Mouse (Mus musculus): ENCODE measurements around the gene Ceacam2. TPM values are rescaled to one million over a fixed set of nuclear protein-coding genes. Genes with fewer than 3 reads are reported as not detected.
"Not testable (repeated sequence)": the region's sequence is repeated elsewhere in the genome, so short reads cannot be mapped to it uniquely, and the experiment has no call there.

Ceacam2 gene
- polyA plus RNA-seq, 1 experiment from 2014 or later: 0.10 TPM

DNA sequence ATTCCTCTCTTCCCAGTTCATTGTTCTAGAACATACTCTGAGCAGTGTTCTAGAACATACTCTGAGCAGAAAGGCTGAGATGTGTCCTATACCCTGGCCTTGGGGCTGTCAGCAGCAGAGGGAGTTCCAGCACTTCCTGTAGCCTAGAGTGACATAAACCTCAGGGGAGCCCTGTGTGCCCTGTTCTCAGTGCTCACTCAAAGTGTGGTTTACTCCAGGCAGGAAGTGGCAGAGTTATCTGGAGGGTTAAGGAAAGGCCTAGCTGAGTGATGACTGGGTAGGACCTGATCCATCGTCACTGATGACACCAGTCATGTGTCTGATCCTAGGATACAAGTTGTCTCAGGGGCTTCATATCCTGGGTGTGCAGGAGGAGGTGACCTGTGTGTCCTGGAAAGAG is 297 bp upstream of the Ceacam2 start:
- not testable (repeated sequence) for H3K4me1 ChIP-seq; H3K36me3 ChIP-seq; H3K27ac ChIP-seq (replicated peaks); H3K9ac ChIP-seq (replicated peaks); H3K4me3 ChIP-seq; H3K27me3 ChIP-seq; H3K4me2 ChIP-seq (replicated peaks); ATAC-seq (replicated peaks); H3K9me3 ChIP-seq
- WGBS: 100% methylated on average over 1 of the region's 1 CpGs

GRCm38 (mm10) chr7:25530837-25531236 is 8.8 kb downstream of the Ceacam2 start:
- Histone ChIP-seq H3K27me3 (no peaks in the 10 kb centered on the region), H3K9ac (replicated peaks) (no peak overlapping the region), H3K9me3 (no peaks in the 10 kb centered on the region), H3K4me3 (no peak overlapping the region), H3K4me1 (no peaks in the 10 kb centered on the region), H3K36me3 (no peaks in the 10 kb centered on the region), H3K27ac (replicated peaks) (no peak overlapping the region), H3K4me2 (replicated peaks) (no peak overlapping the region)
- WGBS: 76% methylated on average over 2 of the region's 2 CpGs
- no peak for ATAC-seq (replicated peaks)

- H3K27me3 ChIP-seq; H3K4me3 ChIP-seq; H3K36me3 ChIP-seq; H3K9me3 ChIP-seq; H3K9ac ChIP-seq (replicated peaks); H3K4me1 ChIP-seq; H3K4me2 ChIP-seq (replicated peaks): not testable (repeated sequence)
- H3K27ac ChIP-seq (replicated peaks): peak overlapping the region; percentile 31; the same call in 1 of the 2 replicates
- WGBS: 29% methylated on average over 3 of the region's 5 CpGs
- ATAC-seq (replicated peaks): peak; percentile 90
Measured at GRCm38 (mm10) chr7:25516070-25516777, 23.4 kb downstream of the Ceacam2 start.

- H3K4me2 ChIP-seq (replicated peaks); H3K4me1 ChIP-seq; H3K36me3 ChIP-seq; H3K9ac ChIP-seq (replicated peaks); H3K27me3 ChIP-seq; H3K9me3 ChIP-seq; H3K4me3 ChIP-seq: not testable (repeated sequence)
- 24% methylated on average over 1 of the region's 1 CpGs for WGBS
- H3K27ac ChIP-seq (replicated peaks): peak overlapping the region; percentile 31; the same call in 1 of the 2 replicates
- peak; percentile 95 for ATAC-seq (replicated peaks)
Measured at GRCm38 (mm10) chr7:25515667-25516066, 24.0 kb downstream of the Ceacam2 start.

DNA sequence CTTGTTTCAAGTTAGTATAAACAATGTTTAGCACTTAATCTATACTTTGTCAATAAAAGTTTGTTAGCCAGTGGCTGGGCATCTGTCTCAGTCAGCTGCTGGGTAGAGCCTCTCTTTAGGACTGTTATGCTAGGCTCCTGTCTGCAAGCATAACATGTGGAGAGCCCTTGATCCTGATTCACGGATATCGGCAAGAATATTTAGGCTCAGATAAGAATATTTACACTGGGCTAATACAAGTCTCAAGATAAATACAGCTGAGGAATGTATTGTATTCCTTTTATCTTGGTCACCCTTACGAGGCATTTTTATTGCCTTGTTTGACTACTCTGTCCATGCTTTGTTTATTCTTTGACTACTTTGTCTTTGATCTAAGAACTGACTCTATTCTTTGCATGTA is 29.7 kb downstream of the Ceacam2 start:
- Histone ChIP-seq H3K9me3 (no peaks in the 10 kb centered on the region), H3K36me3 (no peaks in the 10 kb centered on the region), H3K4me3 (no peak overlapping the region), H3K4me1 (no peaks in the 10 kb centered on the region), H3K9ac (replicated peaks) (no peak overlapping the region), H3K27ac (replicated peaks) (no peak overlapping the region), H3K27me3 (no peaks in the 10 kb centered on the region), H3K4me2 (replicated peaks) (no peak overlapping the region)
- WGBS: 74% methylated on average over 3 of the region's 3 CpGs
- ATAC-seq (replicated peaks): no peak

DNA sequence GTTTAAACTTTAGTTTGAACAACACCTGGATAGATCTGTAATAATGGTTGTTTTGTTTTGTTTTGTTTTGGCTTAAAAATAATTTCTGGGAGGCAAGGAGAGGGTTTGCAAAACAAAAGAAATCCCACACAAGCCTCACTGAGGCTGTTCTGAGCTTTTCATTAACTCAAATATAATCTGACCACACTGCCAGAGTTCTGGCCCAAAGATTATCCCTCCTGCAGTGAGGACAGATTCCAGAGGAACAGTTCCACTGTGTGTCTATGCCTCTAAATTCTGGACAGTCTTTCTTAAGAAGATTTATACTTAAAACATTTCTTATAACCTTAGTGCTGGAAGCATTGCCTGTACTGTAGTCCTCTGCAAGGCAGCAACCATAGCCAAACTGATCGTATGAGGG is 45.0 kb downstream of the Ceacam2 start:
- Histone ChIP-seq H3K4me3 (no peak overlapping the region), H3K9ac (replicated peaks) (no peak overlapping the region), H3K4me2 (replicated peaks) (no peak overlapping the region), H3K27me3 (no peaks in the 10 kb centered on the region), H3K9me3 (no peaks in the 10 kb centered on the region), H3K27ac (replicated peaks) (no peak overlapping the region), H3K36me3 (no peaks in the 10 kb centered on the region), H3K4me1 (no peaks in the 10 kb centered on the region)
- ATAC-seq (replicated peaks): no peak
- WGBS: 88% methylated on average over 1 of the region's 1 CpGs

DNA sequence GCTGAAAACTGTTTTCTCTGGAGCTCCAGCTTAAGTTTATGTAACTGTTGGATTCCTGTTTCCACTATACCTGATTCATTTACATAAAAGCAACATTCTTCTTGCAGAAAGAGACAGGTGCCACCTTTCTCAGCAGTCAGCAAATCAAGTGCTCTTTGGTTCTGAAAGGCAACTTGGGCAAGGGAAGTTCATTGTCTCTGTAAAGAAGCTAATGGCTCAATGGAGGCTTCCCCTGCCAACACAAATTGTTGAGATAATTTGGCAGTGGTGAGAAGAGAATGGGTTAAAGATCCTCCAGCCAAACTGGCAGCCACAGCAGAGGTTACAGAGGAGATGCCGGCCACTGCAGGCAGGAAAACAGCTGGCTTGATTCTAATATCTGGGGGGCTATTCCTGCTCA is 49.0 kb downstream of the Ceacam2 start:
- not testable (repeated sequence) for H3K9ac ChIP-seq (replicated peaks); H3K27ac ChIP-seq (replicated peaks); H3K4me3 ChIP-seq; H3K9me3 ChIP-seq; H3K4me2 ChIP-seq (replicated peaks); H3K36me3 ChIP-seq; H3K4me1 ChIP-seq; ATAC-seq (replicated peaks); H3K27me3 ChIP-seq
- WGBS: no CpG with 5 or more reads among the region's 1 CpGs

- not testable (repeated sequence) for H3K4me3 ChIP-seq; H3K36me3 ChIP-seq; H3K4me1 ChIP-seq; H3K27me3 ChIP-seq; ATAC-seq (replicated peaks); H3K27ac ChIP-seq (replicated peaks); H3K4me2 ChIP-seq (replicated peaks); H3K9ac ChIP-seq (replicated peaks); H3K9me3 ChIP-seq
- 90% methylated on average over 3 of the region's 3 CpGs for WGBS
Measured at GRCm38 (mm10) chr7:25489382-25489781, 50.3 kb downstream of the Ceacam2 start.

DNA sequence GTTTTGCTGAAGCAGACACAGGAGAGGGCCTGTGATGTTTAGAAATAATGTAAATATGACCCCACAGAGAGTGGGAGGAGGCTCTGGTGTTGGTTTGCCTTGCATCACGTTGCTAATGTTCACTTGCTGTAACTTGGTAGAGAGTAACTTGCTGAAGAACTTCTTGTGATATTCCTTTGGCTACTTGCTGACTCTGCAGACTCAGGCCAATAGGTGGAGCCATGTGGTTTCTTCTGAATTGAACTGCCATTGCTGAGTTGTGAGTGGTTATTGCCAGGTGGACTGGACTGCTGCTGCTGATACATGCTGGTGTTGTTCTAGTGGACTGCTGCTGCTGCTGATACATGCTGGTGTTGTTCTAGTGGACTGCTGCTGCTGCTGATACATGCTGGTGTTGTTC is 53.5 kb downstream of the Ceacam2 start:
- no peak for ATAC-seq (replicated peaks)
- no peak overlapping the region for H3K4me3 ChIP-seq
- H3K36me3 ChIP-seq: no peaks in the 10 kb centered on the region
- no peaks in the 10 kb centered on the region for H3K4me1 ChIP-seq
- H3K9ac ChIP-seq (replicated peaks): no peak overlapping the region
- 20% methylated on average over 1 of the region's 1 CpGs for WGBS
- no peaks in the 10 kb centered on the region for H3K27me3 ChIP-seq
- H3K9me3 ChIP-seq: no peaks in the 10 kb centered on the region
- H3K4me2 ChIP-seq (replicated peaks): no peak overlapping the region
- no peak overlapping the region for H3K27ac ChIP-seq (replicated peaks)

GRCm38 (mm10) chr7:25485061-25485460 is 54.6 kb downstream of the Ceacam2 start:
- Histone ChIP-seq H3K27me3 (no peaks in the 10 kb centered on the region), H3K9me3 (no peaks in the 10 kb centered on the region)
- 62% methylated on average over 5 of the region's 5 CpGs for WGBS

GRCm38 (mm10) chr7:25483133-25483735 is 56.4 kb downstream of the Ceacam2 start:
- Histone ChIP-seq H3K27me3 (no peaks in the 10 kb centered on the region), H3K27ac (replicated peaks) (no peak overlapping the region), H3K4me1 (no peaks in the 10 kb centered on the region), H3K4me3 (no peak overlapping the region), H3K9me3 (no peaks in the 10 kb centered on the region), H3K4me2 (replicated peaks) (no peak overlapping the region), H3K9ac (replicated peaks) (no peak overlapping the region), H3K36me3 (no peaks in the 10 kb centered on the region)
- WGBS: 74% methylated on average over 8 of the region's 8 CpGs
- no peak for ATAC-seq (replicated peaks)

More at GRCm38 (mm10) chr7:25485061-25485460, 54.6 kb downstream of the Ceacam2 start:
- Histone ChIP-seq H3K4me1 (no peaks in the 10 kb centered on the region), H3K9ac (replicated peaks) (no peak overlapping the region), H3K27ac (replicated peaks) (no peak overlapping the region), H3K4me2 (replicated peaks) (no peak overlapping the region), H3K36me3 (no peaks in the 10 kb centered on the region), H3K4me3 (no peak overlapping the region)
- no peak for ATAC-seq (replicated peaks)

DNA sequence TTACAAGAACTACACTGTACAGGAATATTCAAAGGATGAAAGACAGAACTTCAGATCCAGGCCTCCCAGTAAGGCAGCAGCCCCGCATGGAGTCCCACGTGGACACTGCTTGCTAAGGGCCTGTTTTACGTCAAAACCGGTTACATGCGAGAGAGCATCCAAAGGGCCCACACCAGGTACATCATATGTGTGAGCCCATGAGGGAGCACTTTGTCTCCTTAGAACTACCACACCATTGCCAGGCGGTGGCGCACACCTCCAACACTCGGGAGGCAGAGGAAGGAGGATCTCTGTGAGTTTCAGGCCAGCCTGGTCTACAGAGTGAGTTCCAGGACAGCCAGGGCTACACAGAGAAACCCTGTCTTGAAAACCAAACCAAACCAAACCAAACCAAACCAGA is 58.9 kb downstream of the Ceacam2 start:
- H3K4me3 ChIP-seq; H3K4me2 ChIP-seq (replicated peaks); H3K36me3 ChIP-seq; ATAC-seq (replicated peaks); H3K27me3 ChIP-seq; H3K9ac ChIP-seq (replicated peaks); H3K27ac ChIP-seq (replicated peaks); H3K9me3 ChIP-seq; H3K4me1 ChIP-seq: not testable (repeated sequence)
- 76% methylated on average over 8 of the region's 8 CpGs for WGBS

- H3K9me3 ChIP-seq: no peaks in the 10 kb centered on the region
- no peaks in the 10 kb centered on the region for H3K36me3 ChIP-seq
- no peaks in the 10 kb centered on the region for H3K27me3 ChIP-seq
- H3K4me2 ChIP-seq (replicated peaks): no peak overlapping the region
- H3K4me3 ChIP-seq: no peak overlapping the region
- no peak for ATAC-seq (replicated peaks)
- no peaks in the 10 kb centered on the region for H3K4me1 ChIP-seq
- H3K27ac ChIP-seq (replicated peaks): no peak overlapping the region
- H3K9ac ChIP-seq (replicated peaks): no peak overlapping the region
- WGBS: 0% methylated on average over 1 of the region's 1 CpGs
Measured at GRCm38 (mm10) chr7:25479440-25479839, 60.2 kb downstream of the Ceacam2 start.
